ENCODE assay signal across 8 mouse cellular contexts in the genomic region with DNA sequence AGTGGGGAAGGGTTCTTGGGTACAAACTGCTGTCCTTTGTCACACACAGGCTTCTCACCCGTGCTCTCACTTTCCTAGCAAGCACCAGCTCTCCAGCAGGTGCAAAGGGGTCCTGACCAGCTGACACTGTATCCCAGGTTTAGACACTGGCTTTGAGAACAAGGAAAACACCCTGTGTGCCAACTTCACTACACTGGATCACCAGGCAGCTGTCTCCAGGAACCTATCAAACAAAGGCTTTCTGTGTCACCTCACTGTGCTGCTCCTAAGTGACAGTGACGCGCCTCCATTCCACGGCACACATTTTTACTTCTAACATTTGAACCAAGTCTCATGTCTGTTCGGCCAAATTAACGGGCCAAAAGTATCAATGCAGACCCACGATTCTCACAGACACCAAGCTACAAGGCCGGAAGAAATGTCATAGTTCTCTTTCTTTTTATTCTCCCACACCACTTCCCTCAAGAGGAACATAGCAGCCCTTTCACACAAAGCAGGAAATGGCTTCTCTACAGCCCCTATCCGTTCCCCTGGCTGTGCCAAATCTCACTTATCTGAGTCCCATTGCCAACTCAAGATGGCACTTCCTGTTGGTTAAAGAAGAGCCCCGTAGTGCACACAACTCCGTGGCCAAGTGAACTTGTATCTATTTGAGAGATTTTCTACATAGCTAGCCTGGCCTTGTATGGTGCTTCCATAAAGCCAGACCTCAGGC. TPM values are rescaled to one million over a fixed set of nuclear protein-coding genes. Genes with fewer than 3 reads are reported as not detected.
DNase-seq lines count a peak whose midpoint lies in the region; ATAC-seq and TF ChIP-seq lines count a peak whose summit lies in the region.

No protein-coding gene starts in this region.

- no peaks in the 10 kb centered on the region for H3K9me3 ChIP-seq in heart, embryonic 10.5 days
- H3K9me3 ChIP-seq in lung, postnatal 0 days (ENCODE audit: low read length), result no peaks in the 10 kb centered on the region

- H3K36me3 ChIP-seq in heart, embryonic 10.5 days, result peaks cover 26% of the 10 kb centered on the region
- peaks cover 10% of the 10 kb centered on the region for H3K36me3 ChIP-seq in lung, postnatal 0 days (ENCODE audit: insufficient read depth, low read length)

- H3K4me1 ChIP-seq in heart, embryonic 10.5 days, result peaks cover 6% of the 10 kb centered on the region; the same call in 1 of the 2 replicates
- no peaks in the 10 kb centered on the region for H3K4me1 ChIP-seq in lung, postnatal 0 days (ENCODE audit: insufficient read depth, low read depth, low read length)

- H3K9ac ChIP-seq in lung, postnatal 0 days (replicated peaks; ENCODE audit: low read depth), result no peak overlapping the region

- no peak for DNase-seq in heart, embryonic 10.5 days (ENCODE audit: low spot score)
- DNase-seq in heart, adult 18-20 months, result no peak
- DNase-seq in retina, postnatal 1 day, result peak; percentile 36
- no peak for DNase-seq in retina, embryonic 14.5 days (ENCODE audit: low spot score)
- DNase-seq in lung, postnatal 0 days (ENCODE audit: low spot score), result no peak
- peak; percentile 30 to 39 for DNase-seq in thymus, postnatal 36 days
- DNase-seq in kidney, adult 8-10 months, result no peak
- no peak for DNase-seq in left cerebral cortex, adult 11 months (ENCODE audit: low spot score)

- H3K27ac ChIP-seq in heart, embryonic 10.5 days, result peak overlapping the region; percentile 8; the same call in 1 of the 2 replicates
- H3K27ac ChIP-seq in lung, postnatal 0 days (ENCODE audit: low read length), result no peak overlapping the region

- H3K4me3 ChIP-seq in heart, embryonic 10.5 days, result no peak overlapping the region
- H3K4me3 ChIP-seq in lung, postnatal 0 days (ENCODE audit: low read depth, low read length), result no peak overlapping the region

- WGBS in heart, embryonic 10.5 days, result 66% methylated on average over 11 of the region's 11 CpGs
- WGBS in lung, postnatal 0 days, result 41% methylated on average over 11 of the region's 11 CpGs

- H3K27me3 ChIP-seq in heart, embryonic 10.5 days (ENCODE audit: insufficient read depth, poor library complexity, severe bottlenecking), result no peaks in the 10 kb centered on the region
- H3K27me3 ChIP-seq in lung, postnatal 0 days (replicated peaks; ENCODE audit: insufficient read depth, low read length), result no peaks in the 10 kb centered on the region

- ATAC-seq in lung, postnatal 0 days, result peak; percentile 24

- TF ChIP-seq CTCF in lung, postnatal 0 days (IDR thresholded peaks at IDR 0.05), result no peak

- no peak overlapping the region for H3K4me2 ChIP-seq in lung, postnatal 0 days (replicated peaks; ENCODE audit: low read depth, low read length)

- TF ChIP-seq EP300 in lung, postnatal 0 days (IDR thresholded peaks at IDR 0.05), result no peak

RNA-seq across cellular contexts. Expression of gene Lpin1, which starts 41.7 kb away (rescaled TPM):
- 3.3 and 4.6 TPM in 2 replicates for polyA plus RNA-seq in heart, embryonic 10.5 days (2016; fragmentation: Nextera tagmentation; extraction: Ambion mirVana)
- total RNA-seq in heart, adult 18-20 months (2021), result 100 to 1,000 TPM; 161 to 165 TPM
- 7.3 and 9.0 TPM in 2 replicates for polyA plus RNA-seq in lung, postnatal 0 days (2015; fragmentation: Nextera tagmentation; extraction: Ambion mirVana)

Comparison
In these comparisons a context has a peak if more than half of its experiments do, and no peak if none do; other contexts are left out.
1. DNase-seq: peak in retina, postnatal 1 day (single experiment) and thymus, postnatal 36 days (2 of 2); none in heart, embryonic 10.5 days (single experiment), heart, adult 18-20 months (0 of 2), retina, embryonic 14.5 days (single experiment), lung, postnatal 0 days (single experiment), kidney, adult 8-10 months (0 of 2) and left cerebral cortex, adult 11 months (single experiment).